Mouse (Mus musculus) kidney, adult 18-20 months (tissue): Measurements from ENCODE around the gene Kctd5.

ENCODE experiments used
- DNase-seq: peaks from one replicate; pipeline ENCODE4 v3.0.0; 2021

Kctd5 gene

GRCm38 (mm10) chr17:24036954-24037353, 36.3 kb downstream of the Kctd5 start:
- no peak for DNase-seq

DNA sequence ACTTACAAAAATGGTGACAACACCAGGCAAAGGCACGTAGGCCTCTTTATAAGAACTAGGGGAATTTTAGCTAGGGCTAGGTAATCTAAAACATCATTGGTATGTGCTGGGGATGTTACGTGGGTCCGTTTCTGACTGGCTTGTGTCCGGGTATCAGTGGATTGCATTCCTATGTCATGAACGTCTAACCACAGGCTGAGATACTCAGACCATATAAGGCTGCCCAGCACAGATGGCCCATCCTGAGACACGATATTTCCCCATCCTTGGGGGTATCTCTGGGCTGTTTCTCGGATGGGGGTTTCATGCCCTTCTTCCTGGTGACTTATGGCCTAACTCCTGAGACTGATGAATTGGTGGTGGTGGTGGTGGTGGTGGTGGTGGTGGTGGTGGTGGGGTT, 38.2 kb downstream of the Kctd5 start:
- DNase-seq: no peak

DNA sequence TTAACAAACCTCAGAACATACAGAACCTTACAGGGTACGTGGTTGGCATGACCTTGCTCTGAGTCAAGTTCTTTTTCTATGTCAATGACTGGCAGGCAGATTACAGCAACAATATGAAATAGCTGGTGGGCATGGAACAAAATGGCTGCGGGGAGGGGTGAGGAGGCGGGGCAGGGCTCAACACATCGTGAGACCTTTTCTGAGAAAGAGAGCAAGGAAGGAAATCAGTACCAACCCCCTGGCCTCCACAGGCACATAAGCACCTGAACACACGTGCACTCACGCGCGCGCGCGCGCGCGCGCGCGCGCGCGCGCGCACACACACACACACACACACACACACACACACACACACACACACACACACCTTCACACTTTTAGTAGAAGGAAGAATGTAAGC, 42.7 kb downstream of the Kctd5 start:
- no peak for DNase-seq

DNA sequence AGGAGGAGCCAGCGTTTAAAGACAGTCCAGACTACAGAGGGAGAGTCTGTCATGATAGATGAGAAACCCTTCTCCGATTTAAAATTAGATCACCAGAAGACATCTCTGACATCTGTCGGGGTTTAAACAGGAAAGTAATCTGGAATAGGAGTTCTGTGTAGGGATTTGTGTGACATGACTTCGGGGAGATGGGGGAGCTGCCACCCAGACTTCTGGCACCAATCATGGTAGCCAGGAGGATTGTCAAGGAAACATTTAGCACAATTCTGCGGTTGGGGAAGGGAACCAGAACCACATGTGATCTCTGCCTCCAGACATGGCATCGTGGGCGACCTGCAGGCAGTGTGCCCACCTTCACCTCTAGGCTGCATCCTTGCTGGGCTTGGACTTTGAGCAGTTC, 43.8 kb downstream of the Kctd5 start:
- DNase-seq: no peak

GRCm38 (mm10) chr17:24021375-24022199, 51.7 kb downstream of the Kctd5 start:
- DNase-seq: no peak

DNA sequence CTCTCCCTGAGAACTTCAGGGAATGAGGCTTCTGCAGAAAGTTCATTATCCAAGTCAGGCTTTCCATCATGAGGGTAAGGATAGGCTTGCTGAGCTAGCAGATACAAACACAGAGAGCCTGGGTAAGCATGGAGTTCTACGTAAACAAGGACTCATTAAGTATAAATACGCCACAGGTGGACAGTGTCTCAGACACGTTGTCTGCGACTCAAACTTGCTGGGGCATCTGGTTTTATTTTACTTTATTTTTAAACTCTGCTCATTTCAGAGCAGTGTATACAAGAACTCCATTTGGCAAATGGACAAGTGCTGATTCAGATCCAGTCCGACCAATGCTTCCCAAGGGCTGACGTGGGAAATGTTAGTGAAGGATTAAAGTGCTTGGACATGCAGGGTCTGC, 52.6 kb downstream of the Kctd5 start:
- DNase-seq: no peak

DNA sequence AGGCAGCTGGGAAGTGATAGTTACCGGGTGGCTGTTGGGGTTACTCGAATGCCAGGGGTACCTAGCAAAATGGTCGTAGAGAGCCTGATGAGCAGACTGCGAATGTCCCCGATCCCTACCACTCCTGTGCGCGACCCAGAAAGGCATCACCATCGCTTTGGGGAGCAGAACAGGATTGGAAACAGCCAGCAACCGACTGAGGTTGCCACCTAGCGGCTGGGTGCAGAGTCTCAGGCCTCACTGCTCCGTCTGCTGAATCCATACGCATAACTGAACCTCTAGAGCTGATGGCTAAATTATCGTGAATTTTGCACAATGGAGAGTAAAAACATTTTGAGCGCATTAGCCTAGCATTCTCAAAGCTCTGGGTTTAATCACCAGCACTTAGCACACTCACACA, 57.6 kb downstream of the Kctd5 start:
- peak; percentile 27 for DNase-seq

DNA sequence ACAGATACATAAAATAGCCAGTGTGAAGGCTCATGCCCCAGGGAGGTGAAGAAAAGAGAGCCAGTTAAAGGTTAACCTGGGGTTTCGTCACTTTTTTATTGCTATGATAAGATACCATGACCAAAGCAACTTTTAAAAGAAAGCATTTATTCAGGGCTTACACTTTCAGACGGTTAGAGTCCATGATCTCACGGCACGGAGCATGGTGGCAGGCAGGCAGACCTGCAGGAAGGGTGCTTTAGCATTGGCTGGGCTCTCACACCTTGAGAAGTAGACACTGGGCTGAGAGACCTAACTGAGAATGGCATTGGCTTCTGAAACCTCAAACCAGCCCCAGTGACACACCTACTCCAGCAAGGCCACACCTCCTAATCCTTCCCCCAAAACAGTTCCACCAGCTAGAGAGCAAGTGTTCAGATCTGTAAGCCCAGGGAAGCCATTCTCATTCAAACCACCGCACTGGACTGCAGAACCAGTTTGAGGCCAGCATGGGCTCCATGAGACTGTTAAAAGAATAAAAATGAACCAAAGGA, 58.8 kb downstream of the Kctd5 start:
- DNase-seq: no peak

DNA sequence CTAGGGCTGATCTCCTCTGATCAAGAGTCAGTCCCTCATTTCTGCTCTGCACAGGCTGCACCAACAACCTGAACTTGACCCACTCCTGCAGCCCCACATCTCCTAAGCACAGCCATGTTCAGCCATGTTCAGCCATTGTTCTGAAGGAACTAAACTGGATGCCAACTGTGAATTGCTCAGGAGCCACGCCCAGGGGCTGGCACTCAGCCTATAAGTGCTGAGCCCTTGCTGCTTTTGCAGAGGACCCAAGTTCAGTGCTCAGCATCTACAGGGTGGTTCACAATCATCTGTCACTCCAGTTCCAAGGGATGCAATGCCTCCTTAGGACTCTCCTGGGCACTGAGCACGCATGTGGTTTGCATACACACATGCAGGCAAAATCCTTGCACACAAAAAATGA, 60.4 kb downstream of the Kctd5 start:
- no peak for DNase-seq

DNA sequence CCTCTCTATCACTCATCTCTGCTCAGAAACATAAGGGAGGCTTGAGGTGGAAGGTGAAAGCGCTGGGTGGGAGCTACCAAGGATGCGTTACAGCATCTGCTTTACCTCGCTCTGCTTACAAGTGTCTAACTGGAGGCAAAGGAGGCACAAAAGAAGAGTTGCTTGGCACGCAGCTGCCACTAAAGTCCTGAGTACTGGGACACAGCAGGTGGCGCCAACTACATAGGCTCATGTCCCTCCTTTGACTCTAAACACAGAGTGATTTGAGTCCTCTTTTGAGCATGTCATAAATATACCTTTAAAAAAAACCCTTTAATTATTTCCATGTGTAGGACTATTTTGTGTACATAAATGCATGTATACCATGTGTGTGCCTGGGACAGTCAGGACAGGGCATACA, 63.7 kb downstream of the Kctd5 start:
- DNase-seq: no peak

- no peak for DNase-seq
Observed at GRCm38 (mm10) chr17:24008105-24008504, 65.2 kb downstream of the Kctd5 start.

DNA sequence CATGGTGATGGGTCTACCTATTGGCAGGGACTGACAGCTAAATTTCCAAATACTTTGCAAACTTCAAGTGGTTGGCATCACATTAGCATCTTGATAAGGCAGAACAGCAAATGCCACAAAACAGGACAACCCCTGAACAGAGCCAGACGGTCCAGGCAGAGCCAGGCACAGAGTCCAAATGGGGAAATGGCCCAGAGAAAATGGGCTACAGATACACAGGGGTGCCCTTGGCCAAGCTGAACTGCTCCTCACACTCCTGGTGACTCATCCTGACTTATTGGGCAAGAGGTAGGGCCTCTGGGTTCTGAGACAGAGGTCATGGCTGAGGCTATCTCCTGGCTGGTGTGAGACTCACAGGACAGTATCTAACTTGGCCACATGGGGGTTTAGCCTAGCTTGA, 65.9 kb downstream of the Kctd5 start:
- no peak for DNase-seq

GRCm38 (mm10) chr17:24006930-24007329, 66.4 kb downstream of the Kctd5 start:
- DNase-seq: no peak

- DNase-seq: no peak
Observed at GRCm38 (mm10) chr17:24005049-24005448, 68.2 kb downstream of the Kctd5 start.

GRCm38 (mm10) chr17:24004071-24004665, 69.1 kb downstream of the Kctd5 start:
- no peak for DNase-seq

DNA sequence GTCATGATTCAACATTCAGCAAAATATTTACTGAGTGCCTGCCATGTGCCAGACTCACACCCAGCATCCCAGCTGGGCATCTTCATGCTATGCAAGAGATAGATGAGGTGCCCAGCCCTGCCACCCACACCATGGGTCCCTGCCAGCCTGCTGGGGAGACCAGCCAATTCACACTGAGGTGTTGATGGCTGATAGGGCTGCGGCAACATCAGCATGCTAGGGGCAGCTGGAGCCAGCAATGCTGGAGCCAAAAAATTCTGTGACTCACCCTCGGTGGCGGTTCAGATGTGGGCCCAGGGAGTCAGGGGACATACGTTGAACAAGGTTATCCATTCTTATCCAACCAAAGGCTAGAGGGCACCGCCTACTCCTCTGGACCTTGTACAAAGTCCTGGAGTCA, 72.9 kb downstream of the Kctd5 start:
- no peak for DNase-seq

DNA sequence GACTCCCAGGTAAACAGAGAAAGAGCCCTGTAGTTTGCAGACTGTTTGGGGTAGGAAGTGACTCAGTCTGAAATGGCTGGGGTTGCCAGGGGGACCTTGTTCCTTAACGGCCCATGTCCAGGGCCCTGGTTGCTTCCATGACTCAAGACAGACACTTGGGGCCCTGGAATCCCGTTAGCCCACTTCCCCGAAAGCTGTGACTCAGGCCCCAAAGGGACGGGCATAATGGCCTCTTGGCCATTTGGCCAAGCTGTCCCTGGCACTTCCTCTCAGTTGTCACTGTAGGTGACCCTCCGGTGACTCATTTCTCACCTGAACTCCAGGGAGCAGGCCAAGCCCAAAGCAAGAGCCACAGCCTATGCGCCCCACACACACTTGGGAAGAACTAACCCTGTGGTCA, 74.9 kb downstream of the Kctd5 start:
- DNase-seq: no peak

DNA sequence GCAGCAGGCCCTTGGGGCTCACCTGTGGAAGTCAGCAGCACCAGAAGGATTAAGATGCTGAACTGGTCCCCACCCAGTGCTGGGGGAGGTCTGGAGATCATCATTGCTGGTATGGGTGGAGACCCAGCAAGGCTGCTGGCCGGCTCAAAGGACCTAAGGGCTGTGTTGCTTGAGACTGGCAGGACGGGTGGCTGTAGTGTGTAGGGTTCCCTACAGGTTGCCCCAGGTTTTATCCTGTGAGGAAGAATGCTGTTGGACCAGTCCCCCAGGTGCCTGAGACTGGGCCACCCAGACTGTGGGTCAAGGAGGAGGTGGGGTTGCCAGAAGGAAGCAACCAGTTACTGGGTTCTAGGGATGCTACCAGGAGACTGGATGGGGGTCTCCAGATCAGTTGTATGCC, 75.4 kb downstream of the Kctd5 start, which contains the start of gene Prss22:
Prss22 (minus strand) TSS at position 200 of the 400 bp plus-strand sequence.
- no peak for DNase-seq
